Mouse (Mus musculus) Patski (cell line): ENCODE data around the gene Prkar2a. TPM values are rescaled to one million over a fixed set of nuclear protein-coding genes. Genes with fewer than 3 reads are reported as not detected.
A peak's percentile ranks its signal among the peaks of the same experiment; 100 is the strongest.

ENCODE experiments used
- ATAC-seq: fragments of 100-300 bp; one replicate; pipeline ENCODE4 v1.8.0; 2021
- CTCF ChIA-PET: fragments of 350-600 bp; sonication (Branson Sonifier 250); formaldehyde crosslinking; loops from one replicate; lab custom pipeline; 2022; ENCODE audit warnings: inconsistent platforms; lab: Charles Lee
- POLR2A ChIA-PET: fragments of 350-600 bp; sonication (Branson Sonifier 250); formaldehyde crosslinking; loops from one replicate; lab custom pipeline; 2022; ENCODE audit warnings: antibody characterized with exemption, inconsistent platforms; lab: Charles Lee
- DNase-seq: peaks from one replicate; pipeline ENCODE4 v3.0.0-alpha.2; 2011; ENCODE audit warnings: low read depth, low spot score
- H3K27me3 ChIP-seq: fragments of 371-371 bp; one replicate; pipeline ENCODE4 v1.5.1; 2021
- CTCF ChIP-seq: fragments of 100-300 bp; IDR thresholded peaks from one replicate; pipeline ENCODE4 v1.5.1; 2021
- in situ Hi-C: fragments of 300-500 bp; cut with MboI; formaldehyde crosslinking; loops from 3 replicates; pipeline ENCODE4 v1.11.1; 2018; ENCODE audit warnings: low pct_unique_long_range_greater_than_20kb, mixed read lengths
- polyA plus RNA-seq: library from polyadenylated mRNA; unstranded; gene quantifications from one replicate; pipeline ENCODE4 v1.2.3, GENCODE M21; 2021

The Prkar2a gene
- polyA plus RNA-seq, 1 experiment from 2014 or later: 30.9 TPM

DNA sequence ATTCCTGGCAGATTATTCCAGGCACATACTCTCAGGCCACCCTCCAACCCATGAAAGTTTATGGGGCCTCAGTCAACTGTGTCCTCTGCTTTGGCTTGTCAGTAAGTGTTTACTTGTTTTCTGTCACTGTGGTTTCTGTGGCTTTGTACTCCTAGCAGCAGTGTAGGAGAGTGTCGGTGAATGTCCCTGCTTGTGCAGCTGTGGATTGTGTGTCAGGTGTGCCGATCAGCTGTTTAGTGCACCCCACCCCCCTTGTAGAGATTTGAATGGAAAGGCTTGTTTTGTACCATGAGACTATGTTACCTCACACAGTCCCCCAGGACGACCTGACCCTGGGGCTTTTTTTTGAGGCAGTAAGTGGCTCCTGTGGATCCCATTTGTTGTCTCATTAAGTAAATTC lies 103.6 kb downstream of the Prkar2a start:
- in situ Hi-C loops: no loop called here
- DNase-seq (no peak), ATAC-seq (no peak)
- ChIA-PET CTCF (no interaction called here), POLR2A (no interaction called here)
- no peak for TF ChIP-seq CTCF
- no peaks in the 10 kb centered on the region for H3K27me3 ChIP-seq

DNA sequence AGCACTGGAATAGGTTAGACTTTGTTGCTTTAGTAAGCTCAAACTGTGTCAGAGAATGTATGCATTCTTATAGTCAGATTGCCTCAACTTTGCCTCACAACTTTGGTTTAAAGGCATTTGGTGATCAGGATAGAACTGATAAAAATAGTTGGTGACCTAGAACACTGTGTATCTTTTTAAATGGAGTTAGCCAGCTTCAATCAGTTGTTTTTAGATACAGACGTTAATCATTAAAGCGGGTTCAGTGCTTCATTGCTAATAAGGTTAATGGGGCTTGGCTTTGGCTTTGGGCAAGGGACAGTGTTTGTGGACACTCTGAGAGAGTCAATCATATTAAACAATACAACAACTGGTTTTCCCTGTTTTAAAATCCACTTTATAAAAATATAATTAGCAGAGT lies 106.2 kb downstream of the Prkar2a start:
- in situ Hi-C loops: no loop called here
- ATAC-seq (peak; percentile 34), DNase-seq (no peak)
- no peaks in the 10 kb centered on the region for H3K27me3 ChIP-seq
- no peak for TF ChIP-seq CTCF
- POLR2A ChIA-PET: interaction anchor here (1.2 kb wide), 1 partner anchor 14 kb away, joined by 6 read pairs; no protein-coding TSS in a partner anchor
- CTCF ChIA-PET: interaction anchor here (1.2 kb wide), 1 partner anchor 8 kb away, joined by 3 read pairs; no protein-coding TSS in a partner anchor

- H3K27me3 ChIP-seq: no peaks in the 10 kb centered on the region
- peak; percentile 37 for ATAC-seq
- DNase-seq: no peak
- no peak for TF ChIP-seq CTCF
- in situ Hi-C loops: no loop called here
- POLR2A ChIA-PET: no interaction called here
- CTCF ChIA-PET: no interaction called here
These were observed 106.6 kb downstream of the Prkar2a start for GRCm38 (mm10) chr9:108795762-108796161.

GRCm38 (mm10) chr9:108796351-108796981 lies 107.4 kb downstream of the Prkar2a start:
- no peaks in the 10 kb centered on the region for H3K27me3 ChIP-seq
- ATAC-seq (peak; percentile 82), DNase-seq (peak; percentile 46)
- in situ Hi-C loops: no loop called here
- TF ChIP-seq CTCF: no peak
- ChIA-PET POLR2A (no interaction called here), CTCF (no interaction called here)

GRCm38 (mm10) chr9:108797477-108797876 lies 108.4 kb downstream of the Prkar2a start:
- TF ChIP-seq CTCF: no peak
- DNase-seq (no peak), ATAC-seq (no peak)
- ChIA-PET POLR2A (no interaction called here), CTCF (interaction anchor here (1.7 to 2.8 kb wide), 2 partner anchors 11 to 13 kb away, joined by 5 to 15 read pairs; partner anchors contain the start of genes Ip6k2 and Nckipsd)
- H3K27me3 ChIP-seq: no peaks in the 10 kb centered on the region
- in situ Hi-C loops: no loop called here

DNA sequence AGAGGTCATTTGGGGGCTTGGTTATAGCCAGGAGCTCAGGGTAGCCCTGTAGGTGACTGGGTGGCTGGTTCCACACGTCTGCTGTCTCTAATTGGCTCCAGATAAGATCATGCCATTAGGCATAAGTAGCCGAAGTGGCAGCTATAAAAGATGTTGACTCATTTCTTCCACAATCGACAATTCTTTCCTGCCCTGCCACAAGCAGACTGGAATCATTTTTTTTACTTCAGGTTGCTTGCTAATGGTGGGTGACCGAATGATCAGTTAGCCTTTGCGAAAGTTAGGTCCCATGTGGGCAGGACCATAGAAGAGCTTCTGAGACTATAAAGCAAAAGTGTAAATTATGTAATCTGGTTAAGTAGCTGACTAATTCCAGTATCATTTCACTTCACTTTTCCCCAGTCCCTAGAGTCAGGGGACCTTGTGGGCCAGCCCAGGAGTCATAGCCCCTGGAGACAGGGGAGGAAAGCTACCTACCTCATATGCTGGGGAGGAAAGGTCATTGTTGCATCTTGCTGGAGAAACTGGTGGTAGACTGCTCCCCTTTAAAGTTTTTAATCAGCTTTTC lies 109.5 kb downstream of the Prkar2a start:
- ChIA-PET POLR2A (interaction anchor here (1.1 to 1.8 kb wide), 3 partner anchors 12 to 58 kb away, joined by 4 to 11 read pairs (median 6); no protein-coding TSS in a partner anchor), CTCF (interaction anchor here (1.4 to 2.8 kb wide), 5 partner anchors 9 to 19 kb away, joined by 4 to 15 read pairs (median 5); partner anchors contain the start of genes Ip6k2 and Nckipsd)
- in situ Hi-C loops: no loop called here
- no peaks in the 10 kb centered on the region for H3K27me3 ChIP-seq
- ATAC-seq: no peak
- no peak for TF ChIP-seq CTCF
- DNase-seq: no peak

GRCm38 (mm10) chr9:108799564-108799963 lies 110.5 kb downstream of the Prkar2a start:
- TF ChIP-seq CTCF: no peak
- ATAC-seq (no peak), DNase-seq (no peak)
- H3K27me3 ChIP-seq: no peaks in the 10 kb centered on the region
- ChIA-PET POLR2A (interaction anchor here (1.1 to 1.8 kb wide), 3 partner anchors 13 to 57 kb away, joined by 4 to 11 read pairs (median 6); no protein-coding TSS in a partner anchor), CTCF (interaction anchor here (1.4 to 2.8 kb wide), 5 partner anchors 10 to 20 kb away, joined by 3 to 15 read pairs (median 5); partner anchors contain the start of gene Ip6k2)
- in situ Hi-C loops: no loop called here

Other genes with a start within 250 kb of the Prkar2a start
- gene Ccdc71, start 228.8 kb upstream of the Prkar2a start, polyA plus RNA-seq: 33.0 TPM
- gene Klhdc8b, start 227.7 kb upstream of the Prkar2a start, polyA plus RNA-seq: 20.8 TPM
- gene Lamb2, start 209.6 kb upstream of the Prkar2a start, polyA plus RNA-seq: 131 TPM
- 142 TPM for gene Usp19, start 198.7 kb upstream of the Prkar2a start, polyA plus RNA-seq
- gene Qars, start 181.6 kb upstream of the Prkar2a start, polyA plus RNA-seq: 156 TPM
- 93.1 TPM for gene Qrich1, start 172.5 kb upstream of the Prkar2a start, polyA plus RNA-seq
- gene Impdh2, start 129.0 kb upstream of the Prkar2a start, polyA plus RNA-seq: 93.3 TPM
- 58.4 TPM for gene Ndufaf3, start 121.9 kb upstream of the Prkar2a start, polyA plus RNA-seq
- gene Dalrd3, start 119.4 kb upstream of the Prkar2a start, polyA plus RNA-seq: 153 TPM
- gene Wdr6, start 110.6 kb upstream of the Prkar2a start, polyA plus RNA-seq: 60.6 TPM
- gene P4htm, start 91.6 kb upstream of the Prkar2a start, polyA plus RNA-seq: 8.6 TPM
- 43.7 TPM for gene Arih2, start 39.9 kb upstream of the Prkar2a start, polyA plus RNA-seq
- 48.1 TPM for gene Slc25a20, start 27.2 kb upstream of the Prkar2a start, polyA plus RNA-seq
- 89.9 TPM for gene Ip6k2, start 94.5 kb downstream of the Prkar2a start, polyA plus RNA-seq
- gene Nckipsd, start 119.1 kb downstream of the Prkar2a start, polyA plus RNA-seq: 15.9 TPM
- gene Celsr3, start 137.0 kb downstream of the Prkar2a start, polyA plus RNA-seq: 0.06 TPM
- 7.8 TPM for gene Slc26a6, start 164.0 kb downstream of the Prkar2a start, polyA plus RNA-seq
- gene Tmem89, start 225.3 kb downstream of the Prkar2a start, polyA plus RNA-seq: not detected
- 440 TPM for gene Uqcrc1, start 247.3 kb downstream of the Prkar2a start, polyA plus RNA-seq